Mouse (Mus musculus) G1E (cell line): Measurements from ENCODE around the gene Itgav. TPM values are rescaled to one million over a fixed set of nuclear protein-coding genes. Genes with fewer than 3 reads are reported as not detected.
A peak's percentile ranks its signal among the peaks of the same experiment; 100 is the strongest.

Source experiments
- ATAC-seq: 2 replicates; pipeline ENCODE4 v1.8.0; 2016; ENCODE audit warnings: mild to moderate bottlenecking; ENCODE audit not compliant: insufficient number of reproducible peaks, poor library complexity, low FRiP score, severe bottlenecking; ENCODE audit errors: extremely low read depth
- DNase-seq: peaks from one replicate; pipeline ENCODE4 v3.0.0; 2012; ENCODE audit warnings: low spot score
- H3K27me3 ChIP-seq: 2 replicates; pipeline ENCODE4 v1.6.1; 2012; ENCODE audit warnings: mild to moderate bottlenecking, low read length, inconsistent platforms; ENCODE audit not compliant: insufficient read depth
- H3K36me3 ChIP-seq: replicated peaks from 2 replicates; pipeline ENCODE3; 2012; ENCODE audit warnings: mild to moderate bottlenecking, inconsistent platforms
- H3K4me1 ChIP-seq: 2 replicates; pipeline ENCODE4 v1.6.1; 2012; ENCODE audit warnings: low read depth, low read length, inconsistent platforms, mixed read lengths; ENCODE audit not compliant: insufficient read depth
- H3K4me3 ChIP-seq: 2 replicates; pipeline ENCODE4 v1.5.1; 2012; ENCODE audit warnings: low read depth, mild to moderate bottlenecking, inconsistent platforms, low read length, moderate library complexity, mixed read lengths
- H3K9me3 ChIP-seq: replicated peaks from 2 replicates; pipeline ENCODE4 v1.6.1; 2012; ENCODE audit warnings: inconsistent platforms
- CTCF ChIP-seq: IDR thresholded peaks from 2 replicates; pipeline ENCODE4 v1.5.1; 2012; ENCODE audit warnings: low read depth, low read length, inconsistent platforms, mixed read lengths
- GATA1 ChIP-seq: IDR thresholded peaks from 2 replicates; pipeline ENCODE4 v1.6.1; 2012; ENCODE audit warnings: borderline replicate concordance, low read length, inconsistent platforms, mixed read lengths
- GATA2 ChIP-seq: IDR thresholded peaks from 2 replicates; pipeline ENCODE4 v1.6.1; 2012; ENCODE audit warnings: low read depth, low read length, inconsistent platforms, borderline replicate concordance
- POLR2AphosphoS5 ChIP-seq: IDR thresholded peaks from 2 replicates; pipeline ENCODE4 v1.6.1; 2012; ENCODE audit warnings: low read depth, low read length, inconsistent platforms; ENCODE audit not compliant: insufficient replicate concordance
- TAL1 ChIP-seq: conservative IDR thresholded peaks from 2 replicates; pipeline ENCODE4 v1.6.1; 2012; ENCODE audit warnings: low read depth, low read length, inconsistent platforms, mixed read lengths
- polyA plus RNA-seq: library from polyadenylated mRNA; stranded (reverse); fragments of >175 nt; gene quantifications from 2 replicates; pipeline ENCODE4 v1.2.3, GENCODE M21; 2012
- total RNA-seq, 2 experiments: library from RNA; stranded (forward) in 1 of 2; stranded (reverse) in 1 of 2; fragments of 200-1000 nt in 1 of 2; fragments of >200 nt in 1 of 2; fragmentation: Nextera tagmentation in 1 of 2; gene quantifications; 2 replicates each; pipeline ENCODE4 v1.2.3; 2014 to 2017

Itgav gene
- total and polyA plus RNA-seq, 3 experiments = 18.0 to 26.0 (median 19.8) TPM

DNA sequence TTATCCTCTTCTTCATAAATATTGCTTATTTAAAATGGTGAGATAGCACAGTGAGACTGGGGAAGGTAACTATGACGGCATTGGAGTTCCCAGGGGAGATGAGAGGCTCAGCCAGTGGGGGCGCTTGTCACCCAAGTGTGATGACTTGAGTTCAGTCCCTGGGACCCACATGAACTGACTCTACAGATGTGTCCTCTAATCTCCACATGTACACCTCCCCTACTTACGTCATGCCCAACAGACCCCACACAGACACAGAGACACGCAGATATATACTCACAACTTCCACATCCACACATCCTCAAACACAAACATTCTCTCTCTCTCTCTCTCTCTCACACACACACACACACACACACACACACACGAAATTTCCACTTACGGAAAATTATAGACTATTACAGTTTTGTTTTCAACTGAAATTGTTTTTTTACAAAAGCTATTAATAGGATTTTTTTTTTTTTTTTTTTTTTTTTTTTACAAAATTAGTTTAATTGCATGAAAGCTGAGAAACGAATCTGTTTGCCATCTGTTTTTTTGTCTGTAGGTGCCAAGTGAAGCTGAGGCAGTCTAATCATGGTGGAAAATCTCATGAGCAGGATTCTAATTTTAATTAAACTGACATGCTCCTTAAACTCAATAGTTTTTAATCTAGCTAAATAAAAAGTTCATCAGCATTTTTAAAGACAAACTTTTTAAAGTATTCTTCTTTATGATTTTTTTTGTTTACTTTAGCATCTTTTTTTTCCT lies 38.1 kb downstream of the Itgav start:
- TF ChIP-seq GATA1 (no peak), POLR2AphosphoS5 (no peak), GATA2 (no peak), CTCF (no peak), TAL1 (no peak)
- H3K36me3 ChIP-seq = peaks cover 51% of the 10 kb centered on the region
- no peak overlapping the region for H3K4me3 ChIP-seq
- no peaks in the 10 kb centered on the region for H3K9me3 ChIP-seq
- DNase-seq (no peak), ATAC-seq (no peak)
- no peaks in the 10 kb centered on the region for H3K27me3 ChIP-seq
- no peaks in the 10 kb centered on the region for H3K4me1 ChIP-seq

DNA sequence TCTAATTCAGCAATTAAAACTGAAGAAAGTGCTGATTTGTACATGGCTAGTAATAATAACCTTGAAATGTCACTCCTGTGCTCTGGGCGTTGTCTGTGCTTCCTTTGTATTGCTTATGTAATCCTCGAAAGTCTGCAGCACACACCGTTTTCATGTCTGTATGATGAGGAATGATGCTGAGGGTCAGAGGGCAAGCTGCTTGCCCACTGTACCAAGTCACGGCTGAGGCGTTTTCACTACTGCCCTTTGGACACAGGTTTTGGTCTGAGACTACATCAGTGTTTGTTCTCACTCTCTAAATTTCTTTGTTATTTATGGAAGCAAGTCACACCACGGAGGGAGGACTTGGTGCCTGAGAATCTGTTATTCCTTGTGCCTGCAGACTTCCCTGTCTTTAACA lies 41.9 kb downstream of the Itgav start:
- Histone ChIP-seq H3K9me3 (no peaks in the 10 kb centered on the region), H3K27me3 (no peaks in the 10 kb centered on the region), H3K4me1 (no peaks in the 10 kb centered on the region; the same call in 1 of the 2 replicates), H3K4me3 (no peak overlapping the region), H3K36me3 (peaks cover 54% of the 10 kb centered on the region)
- DNase-seq (no peak), ATAC-seq (no peak)
- no peak for TF ChIP-seq GATA2
- no peak for TF ChIP-seq GATA1
- no peak for TF ChIP-seq POLR2AphosphoS5
- TF ChIP-seq CTCF = no peak
- TF ChIP-seq TAL1 = no peak

DNA sequence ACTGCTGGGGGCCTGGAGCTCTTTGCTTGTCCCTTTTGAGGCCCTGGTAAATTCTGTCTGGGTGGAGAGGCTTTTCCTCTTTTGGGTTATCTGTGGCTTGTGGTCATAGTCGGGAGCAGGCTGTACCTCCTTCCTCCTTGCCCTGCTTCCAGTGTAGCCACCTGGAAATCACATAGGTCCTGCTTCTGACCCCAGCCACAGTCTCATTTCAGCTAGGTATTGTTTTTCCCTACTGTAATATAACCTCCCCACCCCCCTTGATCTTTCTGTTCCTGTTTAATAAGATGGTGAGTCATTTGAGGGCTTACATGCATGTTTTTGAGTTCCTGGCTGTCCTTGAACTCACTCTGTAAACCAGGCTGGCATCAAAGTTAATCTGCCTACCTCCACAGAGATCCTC lies 42.7 kb downstream of the Itgav start:
- Histone ChIP-seq H3K9me3 (no peaks in the 10 kb centered on the region), H3K27me3 (no peaks in the 10 kb centered on the region), H3K4me3 (no peak overlapping the region), H3K4me1 (no peaks in the 10 kb centered on the region; the same call in 1 of the 2 replicates), H3K36me3 (peaks cover 55% of the 10 kb centered on the region)
- DNase-seq (no peak), ATAC-seq (no peak)
- no peak for TF ChIP-seq GATA1
- no peak for TF ChIP-seq GATA2
- TF ChIP-seq POLR2AphosphoS5 = no peak
- TF ChIP-seq CTCF = no peak
- no peak for TF ChIP-seq TAL1

DNA sequence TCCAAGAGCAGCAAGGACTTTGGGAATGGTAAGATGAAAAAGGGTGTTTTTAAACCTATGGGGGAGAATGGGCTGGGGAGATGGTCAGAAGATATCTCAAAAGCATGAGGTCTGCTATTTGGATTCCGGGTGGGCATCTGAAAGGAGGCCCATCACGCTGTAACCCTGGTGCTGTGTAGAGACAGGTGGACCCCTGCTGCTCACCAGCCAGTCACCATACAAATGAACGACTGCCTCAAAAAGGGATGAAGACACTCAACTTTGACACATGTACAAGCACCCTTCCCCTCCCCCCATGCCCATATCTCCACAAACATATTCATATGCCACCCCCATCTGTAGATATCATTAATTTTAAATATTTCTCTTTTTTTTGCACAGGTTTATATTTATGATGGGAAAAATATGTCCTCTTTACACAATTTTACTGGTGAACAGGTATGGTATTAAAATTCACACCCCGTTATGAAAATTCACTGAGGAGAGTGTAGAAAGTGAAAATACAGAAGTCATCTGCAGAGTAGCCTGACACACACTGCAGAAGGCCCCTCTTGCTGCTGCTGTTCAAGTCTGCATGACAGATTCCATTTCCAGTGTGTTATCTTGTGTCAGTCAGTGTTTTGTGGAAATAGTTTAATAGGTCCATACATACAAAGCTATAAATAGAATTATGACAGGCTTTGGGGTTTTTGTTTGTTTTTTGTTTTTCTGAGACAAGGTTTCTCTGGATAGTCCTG lies 44.3 kb downstream of the Itgav start:
- no peak overlapping the region for H3K4me3 ChIP-seq

DNA sequence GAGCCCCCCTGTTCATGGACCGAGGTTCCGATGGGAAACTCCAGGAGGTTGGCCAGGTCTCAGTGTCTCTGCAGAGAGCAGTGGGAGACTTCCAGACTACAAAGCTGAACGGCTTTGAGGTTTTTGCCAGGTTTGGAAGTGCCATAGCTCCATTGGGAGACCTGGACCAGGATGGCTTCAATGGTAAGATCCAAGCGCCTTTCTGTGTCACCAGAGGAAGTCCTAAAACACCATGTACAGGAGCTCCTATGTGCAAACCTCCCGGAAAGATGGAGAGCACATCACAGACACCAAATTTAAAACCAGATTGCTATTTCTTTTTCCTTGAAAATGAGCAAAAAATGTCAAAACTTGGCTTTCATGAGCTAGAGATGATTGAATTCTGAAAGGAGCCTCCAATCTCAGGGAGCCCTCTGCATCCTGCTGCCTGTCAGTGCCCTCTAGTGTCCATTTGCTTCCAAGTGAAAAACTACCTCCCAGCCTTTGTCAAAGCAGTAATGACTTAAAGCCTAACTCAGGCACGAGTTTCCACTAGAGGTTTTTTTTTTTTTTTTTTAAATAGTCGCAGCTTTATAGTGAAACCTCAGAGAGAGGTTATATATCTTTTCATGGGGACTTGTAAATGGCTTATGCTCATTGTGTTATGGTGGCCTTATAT lies 47.1 kb downstream of the Itgav start:
- ATAC-seq (peak; percentile 83), DNase-seq (peak; percentile 12)
- Histone ChIP-seq H3K9me3 (no peaks in the 10 kb centered on the region), H3K4me1 (no peaks in the 10 kb centered on the region; the same call in 1 of the 2 replicates), H3K4me3 (no peak overlapping the region), H3K27me3 (no peaks in the 10 kb centered on the region), H3K36me3 (peaks cover 61% of the 10 kb centered on the region)
- TF ChIP-seq TAL1 = no peak

More for the DNA sequence above, 44.3 kb downstream of the Itgav start:
- TF ChIP-seq GATA2 = no peak
- TF ChIP-seq CTCF = no peak
- TF ChIP-seq TAL1 = no peak
- no peaks in the 10 kb centered on the region; the same call in 1 of the 2 replicates for H3K4me1 ChIP-seq
- no peak for ATAC-seq
- peaks cover 57% of the 10 kb centered on the region for H3K36me3 ChIP-seq
- no peak for DNase-seq
- no peaks in the 10 kb centered on the region for H3K9me3 ChIP-seq
- H3K27me3 ChIP-seq = no peaks in the 10 kb centered on the region

DNA sequence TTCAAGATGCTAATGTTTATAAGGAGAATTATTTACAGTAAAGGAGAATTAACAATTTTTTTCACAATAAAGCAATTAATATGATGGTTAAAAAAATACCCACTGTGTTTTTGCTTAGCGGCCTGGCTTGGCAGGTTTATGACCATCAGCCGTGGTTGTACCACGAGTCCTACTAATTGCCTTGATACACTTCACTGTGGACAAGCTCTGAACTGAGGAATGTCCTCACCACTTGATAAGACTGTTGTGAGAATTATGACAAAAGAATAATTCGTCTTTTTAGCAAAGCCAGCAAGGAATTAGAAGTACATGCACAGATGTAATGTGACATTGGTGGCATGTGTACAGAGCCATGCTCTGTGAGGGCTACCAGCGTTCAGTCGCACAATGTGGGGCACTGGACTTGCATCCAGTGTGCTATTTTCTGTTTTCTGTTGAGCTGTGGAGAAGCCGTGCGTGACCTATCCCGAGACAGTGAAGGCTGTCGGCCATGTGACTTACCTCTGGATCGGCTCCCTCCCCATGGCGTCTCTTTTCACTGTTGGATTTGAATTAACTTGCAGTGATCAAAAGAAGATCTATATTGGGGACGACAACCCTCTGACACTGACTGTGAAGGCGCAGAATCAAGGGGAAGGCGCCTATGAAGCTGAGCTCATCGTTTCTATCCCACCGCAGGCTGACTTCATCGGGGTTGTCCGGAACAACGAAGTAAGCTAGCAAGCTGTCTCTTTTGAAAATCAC lies 67.3 kb downstream of the Itgav start:
- no peak for TF ChIP-seq POLR2AphosphoS5
- TF ChIP-seq GATA1 = no peak
- H3K36me3 ChIP-seq = peaks cover 62% of the 10 kb centered on the region
- no peaks in the 10 kb centered on the region for H3K27me3 ChIP-seq
- H3K9me3 ChIP-seq = no peaks in the 10 kb centered on the region
- DNase-seq (no peak), ATAC-seq (no peak)
- H3K4me3 ChIP-seq = no peak overlapping the region
- no peaks in the 10 kb centered on the region for H3K4me1 ChIP-seq
